Mouse (Mus musculus) small intestine, adult 2 months (tissue): ENCODE measurements around the gene 1700020N01Rik.

Experiments
- CTCF ChIP-seq: fragments of 200-500 bp; IDR thresholded peaks from 2 replicates; pipeline ENCODE4 v1.5.1; 2012; ENCODE audit warnings: low read depth, mild to moderate bottlenecking, control low read depth, inconsistent platforms, low read length, moderate library complexity, mixed read lengths; ENCODE audit not compliant: insufficient replicate concordance, insufficient read length; ENCODE audit errors: extremely low read depth
- POLR2A ChIP-seq: fragments of 200-500 bp; IDR thresholded peaks from 2 replicates; pipeline ENCODE4 v1.6.1; 2012; ENCODE audit warnings: low read depth, mild to moderate bottlenecking, control low read depth, inconsistent platforms, low read length, moderate library complexity

DNA sequence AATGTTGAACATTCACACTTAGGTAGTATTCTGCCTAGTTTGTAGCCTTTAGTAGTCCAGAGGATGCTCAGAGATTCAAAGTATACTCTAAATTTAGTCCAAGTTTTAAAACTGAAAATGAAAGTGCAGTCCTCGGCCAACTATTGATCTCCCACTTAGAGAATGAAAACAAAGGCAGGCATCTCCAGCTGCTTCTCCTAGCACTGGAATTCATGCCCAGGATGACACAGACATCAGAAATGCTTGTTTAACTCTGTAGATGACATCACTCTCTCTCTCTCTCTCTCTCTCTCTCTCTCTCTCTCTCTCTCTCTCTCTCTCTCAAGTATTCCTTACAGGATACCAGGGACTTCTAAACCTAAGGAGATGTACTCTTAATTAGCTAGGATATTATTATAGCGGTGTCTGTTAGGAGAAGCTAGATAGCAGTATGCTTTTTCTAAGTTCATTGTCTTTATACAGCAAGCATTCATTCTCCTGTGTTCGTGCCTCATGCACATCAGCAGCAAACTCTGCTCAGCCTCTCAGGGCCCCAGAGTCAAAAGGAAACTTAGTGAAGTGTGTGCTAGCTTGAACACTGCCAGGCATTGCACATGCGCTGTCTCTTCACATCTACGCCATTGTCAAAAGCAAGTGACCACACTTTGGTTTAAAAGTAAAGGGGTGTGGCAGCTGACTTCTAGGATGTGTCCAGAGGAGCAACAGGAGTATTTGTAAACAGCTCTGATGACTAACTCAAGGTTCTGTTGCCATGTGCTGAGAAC is 26.0 kb downstream of the 1700020N01Rik start:
- no peak for TF ChIP-seq POLR2A
- no peak for TF ChIP-seq CTCF
